Mouse (Mus musculus): ENCODE data around the gene Acot8.

GRCm38 (mm10) chr2:164803921-164804313 is 765 bp downstream of the Acot8 start:
- TF ChIP-seq CTCF (IDR thresholded peaks at IDR 0.05; ENCODE audit: borderline replicate concordance, extremely low read depth, insufficient read depth, insufficient read length) (no peak), POLR2A (IDR thresholded peaks at IDR 0.05; ENCODE audit: borderline replicate concordance, extremely low read depth, insufficient read depth, insufficient read length, poor library complexity, severe bottlenecking) (no peak)

Measured in brain, embryonic 14.5 days (tissue).